Mouse (Mus musculus) cerebellum, adult 2 months (tissue): ENCODE measurements around the gene Pik3r5. TPM values are rescaled to one million over a fixed set of nuclear protein-coding genes. Genes with fewer than 3 reads are reported as not detected.

ENCODE experiments used
- DNase-seq, 2 experiments: peaks; one replicate each; pipeline ENCODE4 v3.0.0; 2021
- H3K27ac ChIP-seq: fragments of 200-500 bp; 2 replicates; pipeline ENCODE4 v1.5.1; 2012; ENCODE audit warnings: low read length, control low read depth, inconsistent platforms; ENCODE audit not compliant: insufficient read depth
- H3K27me3 ChIP-seq: fragments of 200-500 bp; 2 replicates; pipeline ENCODE4 v1.6.1; 2012; ENCODE audit warnings: inconsistent platforms, mild to moderate bottlenecking, low read length, moderate library complexity; ENCODE audit not compliant: control insufficient read depth, insufficient read depth
- H3K4me1 ChIP-seq: fragments of 200-500 bp; 2 replicates; pipeline ENCODE4 v1.6.1; 2011; ENCODE audit warnings: low read length; ENCODE audit not compliant: control insufficient read depth, insufficient read depth
- H3K4me3 ChIP-seq: fragments of 200-500 bp; replicated peaks from 2 replicates; pipeline ENCODE3; 2011; ENCODE audit warnings: mild to moderate bottlenecking, low read depth, low read length, control low read depth; ENCODE audit not compliant: insufficient read depth
- CTCF ChIP-seq: fragments of 200-500 bp; IDR thresholded peaks from 2 replicates; pipeline ENCODE4 v1.5.1; 2011; ENCODE audit warnings: low read depth, mild to moderate bottlenecking, control low read depth, low read length, moderate library complexity, borderline replicate concordance; ENCODE audit not compliant: insufficient read depth
- POLR2A ChIP-seq: fragments of 200-500 bp; IDR thresholded peaks from 2 replicates; pipeline ENCODE4 v1.6.1; 2011; ENCODE audit warnings: low read length, control low read depth, borderline replicate concordance; ENCODE audit not compliant: insufficient read depth
- WGBS: fragments of 180-500 bp; shearing (Covaris S2); methylation state at CpG from one replicate; pipeline ENCODE4 v1.1.7; 2018; 5-methylcytosine and 5-hydroxymethylcytosine counted together
- polyA plus RNA-seq: library from polyadenylated mRNA; depleted of rRNA; stranded (reverse); fragments of >200 nt; gene quantifications from 2 replicates; pipeline ENCODE4 v1.2.3, GENCODE M21; 2012

Gene Pik3r5
- polyA plus RNA-seq, 1 experiment: 0.93 TPM

- no peak for DNase-seq
- H3K27me3 ChIP-seq: no peaks in the 10 kb centered on the region
- 82% methylated on average over 11 of the region's 11 CpGs for WGBS
Measured at GRCm38 (mm10) chr11:68504913-68505312, 73.0 kb downstream of the Pik3r5 start.

DNA sequence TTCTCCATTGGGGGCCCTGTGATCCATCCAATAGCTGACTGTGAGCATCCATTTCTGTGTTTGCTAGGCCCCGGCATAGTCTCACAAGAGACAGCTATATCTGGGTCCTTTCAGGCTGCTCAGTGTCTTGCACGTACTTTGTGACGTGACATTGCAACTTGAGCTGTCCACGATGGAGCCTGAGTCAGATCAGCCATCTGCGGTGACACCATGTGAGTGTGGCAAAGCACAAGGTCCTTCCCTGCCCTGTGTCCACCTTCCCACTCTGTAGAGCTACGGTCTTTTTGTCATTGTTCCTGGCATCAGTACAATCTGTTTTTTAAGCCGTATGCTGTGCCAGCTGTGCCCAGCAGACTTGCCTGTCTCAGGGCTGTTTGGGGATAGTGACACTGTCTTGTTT is 75.3 kb downstream of the Pik3r5 start:
- 76% methylated on average over 7 of the region's 7 CpGs for WGBS
- Histone ChIP-seq H3K27me3 (no peaks in the 10 kb centered on the region), H3K27ac (no peak overlapping the region), H3K4me1 (no peaks in the 10 kb centered on the region), H3K4me3 (no peak overlapping the region)
- no peak for DNase-seq
- TF ChIP-seq POLR2A: no peak

More at GRCm38 (mm10) chr11:68504913-68505312, 73.0 kb downstream of the Pik3r5 start:
- no peak overlapping the region for H3K4me3 ChIP-seq
- H3K27ac ChIP-seq: no peak overlapping the region
- H3K4me1 ChIP-seq: no peaks in the 10 kb centered on the region
- no peak for TF ChIP-seq CTCF
- TF ChIP-seq POLR2A: no peak

DNA sequence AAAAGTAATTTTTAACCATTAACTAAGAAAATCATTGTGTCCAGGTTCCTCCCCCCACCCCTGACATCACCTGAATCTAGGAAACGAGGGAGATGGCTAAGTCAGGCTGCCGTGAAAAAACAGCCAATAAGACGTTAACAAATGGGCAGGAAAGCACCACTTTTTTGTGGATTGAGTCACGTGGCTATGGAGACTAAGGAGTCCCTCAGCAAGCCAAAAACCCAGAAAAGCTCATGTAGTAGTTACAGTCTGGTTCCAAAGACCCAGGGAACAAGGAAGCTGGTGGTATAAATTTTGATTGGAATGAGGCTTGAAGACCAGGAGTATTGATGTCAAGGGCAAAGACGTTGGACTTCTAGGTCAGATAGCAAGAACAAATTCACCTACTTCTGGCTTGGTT is 76.7 kb downstream of the Pik3r5 start:
- WGBS: 66% methylated on average over 5 of the region's 5 CpGs
- DNase-seq: no peak
- Histone ChIP-seq H3K27me3 (no peaks in the 10 kb centered on the region), H3K4me3 (no peak overlapping the region), H3K4me1 (no peaks in the 10 kb centered on the region), H3K27ac (no peak overlapping the region)
- TF ChIP-seq POLR2A: no peak
- TF ChIP-seq CTCF: no peak

- H3K27ac ChIP-seq: no peak overlapping the region
- no peak for TF ChIP-seq CTCF
- no peaks in the 10 kb centered on the region for H3K27me3 ChIP-seq
- WGBS: 75% methylated on average over 2 of the region's 2 CpGs
- no peak for DNase-seq
- H3K4me3 ChIP-seq: no peak overlapping the region
- no peaks in the 10 kb centered on the region for H3K4me1 ChIP-seq
Measured at GRCm38 (mm10) chr11:68509194-68509593, 77.3 kb downstream of the Pik3r5 start.

- H3K4me1 ChIP-seq: no peaks in the 10 kb centered on the region
- H3K4me3 ChIP-seq: no peak overlapping the region
- 45% methylated on average over 3 of the region's 3 CpGs for WGBS
- TF ChIP-seq CTCF: no peak
- no peak for TF ChIP-seq POLR2A
- no peak for DNase-seq
- no peak overlapping the region for H3K27ac ChIP-seq
- H3K27me3 ChIP-seq: no peaks in the 10 kb centered on the region
Measured at GRCm38 (mm10) chr11:68513969-68514368, 82.0 kb downstream of the Pik3r5 start.

DNA sequence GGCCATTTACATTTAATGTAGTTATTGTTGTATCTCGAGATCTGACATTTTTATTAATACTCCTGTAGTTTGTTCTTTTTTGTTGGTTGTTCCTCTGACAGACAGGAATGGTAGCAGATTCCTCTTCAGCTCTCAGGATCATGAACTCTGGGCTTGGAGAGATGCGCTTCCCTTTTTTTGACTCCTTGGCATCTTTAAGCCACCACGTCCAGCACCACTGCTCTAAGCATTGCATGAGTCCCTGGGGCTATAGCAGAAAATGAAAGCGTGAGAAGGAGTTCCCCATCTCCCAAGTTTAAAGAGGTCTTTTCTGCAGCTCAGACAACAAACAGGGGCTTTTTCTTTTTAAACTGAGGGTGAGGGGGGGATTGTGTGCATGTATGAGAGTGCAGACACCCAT is 87.4 kb downstream of the Pik3r5 start:
- TF ChIP-seq POLR2A (no peak), CTCF (no peak)
- WGBS: 92% methylated on average over 4 of the region's 4 CpGs
- H3K27me3 ChIP-seq: no peaks in the 10 kb centered on the region
- no peak overlapping the region for H3K4me3 ChIP-seq
- no peak overlapping the region for H3K27ac ChIP-seq
- H3K4me1 ChIP-seq: no peaks in the 10 kb centered on the region
- DNase-seq: no peak

DNA sequence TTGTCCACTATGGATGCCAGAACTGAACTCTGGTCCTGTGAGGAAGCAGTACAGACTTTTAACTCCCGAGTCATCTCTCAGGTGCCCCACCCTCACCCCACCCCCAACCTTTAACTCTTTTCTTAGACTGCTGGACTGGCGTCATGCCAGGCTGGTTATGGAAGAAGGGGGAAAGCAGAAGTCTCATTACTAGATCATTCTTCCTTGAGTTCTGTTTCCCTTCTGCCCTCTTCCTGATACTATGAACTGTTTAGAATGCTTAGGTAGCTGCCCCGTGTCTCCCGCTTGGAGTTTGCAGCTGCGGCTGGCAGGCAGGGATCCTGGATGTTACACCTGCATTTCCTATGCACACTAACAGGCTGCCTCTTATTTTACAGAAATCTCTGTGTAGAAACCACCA is 87.9 kb downstream of the Pik3r5 start:
- Histone ChIP-seq H3K4me1 (no peaks in the 10 kb centered on the region), H3K27ac (no peak overlapping the region), H3K27me3 (no peaks in the 10 kb centered on the region), H3K4me3 (no peak overlapping the region)
- no peak for TF ChIP-seq POLR2A
- no peak for TF ChIP-seq CTCF
- 90% methylated on average over 5 of the region's 5 CpGs for WGBS
- DNase-seq: no peak

- DNase-seq: no peak
- TF ChIP-seq POLR2A (no peak), CTCF (no peak)
- Histone ChIP-seq H3K27ac (no peak overlapping the region), H3K4me3 (no peak overlapping the region), H3K27me3 (no peaks in the 10 kb centered on the region), H3K4me1 (no peaks in the 10 kb centered on the region)
- 87% methylated on average over 2 of the region's 2 CpGs for WGBS
Measured at GRCm38 (mm10) chr11:68520439-68520838, 88.5 kb downstream of the Pik3r5 start.

GRCm38 (mm10) chr11:68521352-68521751 is 89.4 kb downstream of the Pik3r5 start:
- Histone ChIP-seq H3K27me3 (no peaks in the 10 kb centered on the region), H3K4me3 (no peak overlapping the region), H3K4me1 (no peaks in the 10 kb centered on the region), H3K27ac (no peak overlapping the region)
- 82% methylated on average over 5 of the region's 5 CpGs for whole genome bisulfite sequencing
- no peak for TF ChIP-seq CTCF
- no peak for TF ChIP-seq POLR2A
- no peak for DNase-seq
